Mouse (Mus musculus) lung, postnatal 0 days (tissue): ENCODE results near the gene Sema3f.

ENCODE experiments used
- CTCF ChIP-seq: IDR thresholded peaks from 2 replicates; pipeline ENCODE4 v1.5.1; 2016; ENCODE audit warnings: antibody characterized with exemption, mild to moderate bottlenecking
- EP300 ChIP-seq: IDR thresholded peaks from 2 replicates; pipeline ENCODE4 v1.6.1; 2016; ENCODE audit warnings: antibody characterized with exemption, mild to moderate bottlenecking, control low read depth

DNA sequence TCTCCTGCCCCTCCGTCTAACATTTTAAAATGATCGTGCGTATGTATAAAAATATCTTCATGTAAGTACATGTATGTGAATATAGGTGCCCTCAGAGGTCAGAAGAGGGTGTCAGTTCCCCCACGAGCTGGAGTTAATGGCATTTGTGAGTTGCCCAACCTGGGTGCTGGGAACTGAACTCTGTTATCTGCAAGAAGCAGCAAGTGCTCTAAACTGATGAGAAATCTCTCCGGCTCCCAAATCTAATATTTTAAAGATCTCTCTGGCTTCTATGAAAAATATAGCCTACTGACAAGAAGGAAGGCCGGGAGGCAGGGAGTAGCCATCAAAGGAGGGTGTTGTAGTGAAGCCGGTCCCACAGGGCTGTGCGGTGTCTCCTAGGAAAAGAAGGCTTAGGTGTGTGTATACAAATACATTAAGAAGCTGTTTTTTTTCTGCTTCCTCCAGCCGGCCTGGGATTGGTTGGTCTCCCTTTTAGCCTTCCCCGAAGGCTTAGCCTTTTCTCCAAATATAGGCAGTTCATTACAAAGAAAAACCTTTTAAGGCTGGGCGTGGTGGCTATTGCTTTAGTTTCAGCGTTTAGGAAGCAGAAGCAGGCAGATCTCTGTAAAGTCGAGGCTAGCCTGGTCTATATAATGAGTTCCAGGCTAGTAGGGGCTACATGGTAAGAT, 66.6 kb downstream of the Sema3f start:
- TF ChIP-seq CTCF (no peak), EP300 (no peak)
